Mouse (Mus musculus) layer of hippocampus, postnatal 10 days (tissue): Measurements from ENCODE around the gene Vim. TPM values are rescaled to one million over a fixed set of nuclear protein-coding genes. Genes with fewer than 3 reads are reported as not detected.

Experiments used
- total RNA-seq, 2 experiments: library from RNA; stranded (reverse); gene quantifications; 2 replicates each; pipeline ENCODE4 v1.2.3; 2021

Gene Vim
- total RNA-seq, 2 experiments from 2014 or later = 132 to 142 TPM

Other genes with a start within 250 kb of the Vim start
- under 1 TPM; 0.33 to 0.34 TPM for gene Cubn, start 82.1 kb upstream of the Vim start, total RNA-seq
- gene Trdmt1, start 29.3 kb upstream of the Vim start, total RNA-seq = 1 to 10 TPM; 6.9 to 7.2 TPM
- 1 to 10 TPM; 2.1 to 2.4 TPM for gene St8sia6, start 220.1 kb downstream of the Vim start, total RNA-seq